In the genomic region with DNA sequence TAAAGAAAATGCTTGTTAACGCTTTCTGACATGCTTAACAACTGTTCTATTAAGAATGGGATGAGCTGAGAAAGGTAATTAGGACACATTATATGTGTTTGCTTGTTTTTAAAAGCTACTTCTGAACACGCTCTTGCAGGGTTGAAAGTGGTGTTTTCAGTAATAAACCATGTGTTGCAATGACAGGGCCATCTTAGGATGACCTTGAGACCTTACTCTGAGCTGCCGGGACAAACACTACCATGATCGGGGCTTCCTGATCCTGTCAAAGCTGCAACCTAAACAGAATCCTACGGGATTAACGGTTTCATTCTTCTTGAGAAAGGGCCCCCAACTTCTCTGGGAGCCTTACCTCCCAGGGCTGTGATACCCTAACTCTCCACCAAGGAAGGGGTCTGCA, we compare ENCODE assay signal across 25 mouse cellular contexts. TPM values are rescaled to one million over a fixed set of nuclear protein-coding genes. Genes with fewer than 3 reads are reported as not detected.
DNase-seq lines count a peak whose midpoint lies in the region; ATAC-seq and TF ChIP-seq lines count a peak whose summit lies in the region.
"Had no signal": no experiment of that assay in that cellular context is flagged by ENCODE, and none has a peak within 500 bp of the region (broad histone marks: within the 10 kb centered on the region; RNA-seq: fewer than 3 reads in every experiment).

No protein-coding gene starts in this region.

- WGBS in kidney, adult 2 months, result 57% methylated on average over 6 of the region's 6 CpGs
- WGBS in kidney, embryonic 14.5 days, result 83% methylated on average over 6 of the region's 6 CpGs
- 75% methylated on average over 6 of the region's 6 CpGs for whole genome bisulfite sequencing in kidney, embryonic 16.5 days
- WGBS in liver, embryonic 16.5 days (ENCODE audit: insufficient replicate concordance), result 77% methylated on average over 6 of the region's 6 CpGs
- 91% methylated on average over 6 of the region's 6 CpGs for WGBS in liver, embryonic 11.5 days

- no peak for ATAC-seq in kidney, embryonic 14.5 days (ENCODE audit: low FRiP score, low TSS enrichment)
- no peak for ATAC-seq in kidney, embryonic 16.5 days (ENCODE audit: low FRiP score, low TSS enrichment)
- ATAC-seq in liver, embryonic 16.5 days (ENCODE audit: low read depth), result peak; percentile 50; the same call in 1 of the 2 replicates
- ATAC-seq in liver, embryonic 11.5 days (replicated peaks; ENCODE audit: low FRiP score), result no peak
- ATAC-seq: activated CD4-positive, CD25-positive, alpha-beta regulatory T cell, adult 4 months; CD4-positive, CD25-positive, alpha-beta regulatory T cell, adult 4 months; forebrain, embryonic 13.5 days had no signal

- H3K4me1 ChIP-seq in kidney, adult 2 months (ENCODE audit: control insufficient read depth, insufficient read depth, low read length), result peaks cover 14% of the 10 kb centered on the region
- no peaks in the 10 kb centered on the region for H3K4me1 ChIP-seq in kidney, embryonic 14.5 days (ENCODE audit: control insufficient read depth, insufficient read depth, low read length)
- no peaks in the 10 kb centered on the region for H3K4me1 ChIP-seq in kidney, embryonic 16.5 days (ENCODE audit: insufficient read depth, low read length)
- H3K4me1 ChIP-seq in liver, embryonic 16.5 days (ENCODE audit: control insufficient read depth, low read depth, low read length), result no peaks in the 10 kb centered on the region
- H3K4me1 ChIP-seq in liver, embryonic 11.5 days (replicated peaks; ENCODE audit: control insufficient read depth, insufficient read depth, low read length), result no peaks in the 10 kb centered on the region
- H3K4me1 ChIP-seq: embryonic facial prominence, embryonic 10.5 days; embryonic facial prominence, embryonic 12.5 days; forebrain, embryonic 13.5 days had no signal

- no peak for TF ChIP-seq CTCF in kidney, adult 2 months (conservative IDR thresholded peaks at IDR 0.05; ENCODE audit: insufficient read depth, insufficient read length, low read depth, low read length)

- H3K4me2 ChIP-seq in kidney, embryonic 14.5 days (replicated peaks; ENCODE audit: low read depth, low read length), result no peak overlapping the region
- H3K4me2 ChIP-seq in kidney, embryonic 16.5 days (replicated peaks; ENCODE audit: low read depth, low read length), result no peak overlapping the region
- no peak overlapping the region for H3K4me2 ChIP-seq in liver, embryonic 16.5 days (ENCODE audit: low read depth, low read length)
- no peak overlapping the region for H3K4me2 ChIP-seq in liver, embryonic 11.5 days
- H3K4me2 ChIP-seq: embryonic facial prominence, embryonic 12.5 days; forebrain, embryonic 13.5 days had no signal

- no peaks in the 10 kb centered on the region for H3K27me3 ChIP-seq in kidney, adult 2 months (replicated peaks; ENCODE audit: control insufficient read depth, insufficient read depth, low read length)
- no peaks in the 10 kb centered on the region for H3K27me3 ChIP-seq in kidney, embryonic 14.5 days (ENCODE audit: control insufficient read depth, insufficient read depth, low read length)
- no peaks in the 10 kb centered on the region for H3K27me3 ChIP-seq in kidney, embryonic 16.5 days (ENCODE audit: insufficient read depth, low read length)
- H3K27me3 ChIP-seq in liver, embryonic 16.5 days (ENCODE audit: control insufficient read depth, insufficient read depth, low read depth, low read length), result no peaks in the 10 kb centered on the region
- no peaks in the 10 kb centered on the region for H3K27me3 ChIP-seq in liver, embryonic 11.5 days (replicated peaks; ENCODE audit: control insufficient read depth, insufficient read depth, low read length)
- H3K27me3 ChIP-seq: CH12.LX; embryonic facial prominence, embryonic 12.5 days; forebrain, embryonic 13.5 days; Patski had no signal

- no peak overlapping the region for H3K9ac ChIP-seq in kidney, embryonic 14.5 days (ENCODE audit: low read depth, low read length)
- no peak overlapping the region for H3K9ac ChIP-seq in kidney, embryonic 16.5 days (replicated peaks; ENCODE audit: low read length)
- no peak overlapping the region for H3K9ac ChIP-seq in liver, embryonic 16.5 days (ENCODE audit: low read depth, low read length)
- no peak overlapping the region for H3K9ac ChIP-seq in liver, embryonic 11.5 days (ENCODE audit: low read depth, low read length)
- H3K9ac ChIP-seq: embryonic facial prominence, embryonic 12.5 days; forebrain, embryonic 13.5 days had no signal

- H3K36me3 ChIP-seq in kidney, adult 2 months (ENCODE audit: control insufficient read depth, insufficient read depth, low read length), result peaks cover 6% of the 10 kb centered on the region
- H3K36me3 ChIP-seq in kidney, embryonic 14.5 days (ENCODE audit: control insufficient read depth, insufficient read depth, low read length), result peaks cover 67% of the 10 kb centered on the region
- H3K36me3 ChIP-seq in kidney, embryonic 16.5 days (ENCODE audit: insufficient read depth, low read length), result peaks cover 54% of the 10 kb centered on the region
- peaks cover 3% of the 10 kb centered on the region; the same call in 1 of the 2 replicates for H3K36me3 ChIP-seq in liver, embryonic 16.5 days (ENCODE audit: control insufficient read depth, insufficient read depth)
- peaks cover 17% of the 10 kb centered on the region for H3K36me3 ChIP-seq in liver, embryonic 11.5 days (ENCODE audit: control insufficient read depth, insufficient read depth, low read length)

- H3K4me3 ChIP-seq in kidney, adult 2 months (ENCODE audit: insufficient read depth, low read depth, low read length), result no peak overlapping the region
- H3K4me3 ChIP-seq in kidney, embryonic 14.5 days (ENCODE audit: low read length), result no peak overlapping the region
- no peak overlapping the region for H3K4me3 ChIP-seq in kidney, embryonic 16.5 days (ENCODE audit: low read length)
- no peak overlapping the region for H3K4me3 ChIP-seq in liver, embryonic 16.5 days (ENCODE audit: low read depth, low read length)
- H3K4me3 ChIP-seq in liver, embryonic 11.5 days (ENCODE audit: low read depth, low read length), result no peak overlapping the region
- H3K4me3 ChIP-seq: embryonic facial prominence, embryonic 10.5 days; embryonic facial prominence, embryonic 12.5 days; forebrain, embryonic 13.5 days had no signal

- no peaks in the 10 kb centered on the region for H3K9me3 ChIP-seq in kidney, embryonic 14.5 days (ENCODE audit: control insufficient read depth, low read length)
- no peaks in the 10 kb centered on the region for H3K9me3 ChIP-seq in kidney, embryonic 16.5 days (ENCODE audit: low read length)
- H3K9me3 ChIP-seq in liver, embryonic 16.5 days (replicated peaks; ENCODE audit: control insufficient read depth, low read length), result no peaks in the 10 kb centered on the region
- no peaks in the 10 kb centered on the region for H3K9me3 ChIP-seq in liver, embryonic 11.5 days (ENCODE audit: control insufficient read depth, low read length)
- H3K9me3 ChIP-seq: embryonic facial prominence, embryonic 10.5 days; embryonic facial prominence, embryonic 12.5 days; forebrain, embryonic 13.5 days; G1E had no signal

- DNase-seq in kidney, adult 2 months, result peak; percentile 31
- DNase-seq in kidney, postnatal 14 days, result no peak
- peak; percentile 11 to 43 for DNase-seq in kidney, postnatal 36 days
- DNase-seq in kidney, adult 11 months, result no peak
- no peak for DNase-seq in liver, embryonic 11.5 days (ENCODE audit: low spot score)
- DNase-seq: adrenal gland, adult 8-10 months; adrenal gland, postnatal 14 days; adrenal gland, postnatal 36 days; B cell, adult 2 months; cerebellum, adult 11-12 months; cerebellum, adult 2 months; cerebellum, adult 9-10 months; cerebellum, postnatal 10 days; cerebellum, postnatal 25 days had no signal

- TF ChIP-seq POLR2A in kidney, adult 2 months (IDR thresholded peaks at IDR 0.05; ENCODE audit: low read depth, low read length), result no peak

- H3K27ac ChIP-seq in kidney, adult 2 months (ENCODE audit: insufficient read depth, low read depth, low read length), result peak overlapping the region; percentile 93
- H3K27ac ChIP-seq in kidney, embryonic 14.5 days (ENCODE audit: low read depth, low read length), result no peak overlapping the region
- peak overlapping the region; percentile 70 for H3K27ac ChIP-seq in kidney, embryonic 16.5 days (ENCODE audit: low read length)
- no peak overlapping the region for H3K27ac ChIP-seq in liver, embryonic 16.5 days (ENCODE audit: low read length)
- H3K27ac ChIP-seq in liver, embryonic 11.5 days (ENCODE audit: low read depth, low read length), result no peak overlapping the region
- H3K27ac ChIP-seq: embryonic facial prominence, embryonic 10.5 days; embryonic facial prominence, embryonic 12.5 days; forebrain, embryonic 13.5 days had no signal

RNA-seq across cellular contexts. Expression of gene Ackr4, which starts 44.9 kb away (rescaled TPM):
- 0.35 and 0.64 TPM in 2 replicates for polyA plus RNA-seq in kidney, adult 2 months (2012; rRNA removed)
- polyA plus RNA-seq in kidney, embryonic 14.5 days (2014; fragmentation: Nextera tagmentation; extraction: Ambion mirVana), result 0.43 and 1.3 TPM in 2 replicates
- 1.9 and 2.0 TPM in 2 replicates for polyA plus RNA-seq in kidney, embryonic 16.5 days (2015; fragmentation: Nextera tagmentation; extraction: Ambion mirVana)
- polyA plus RNA-seq in liver, embryonic 16.5 days (2015; fragmentation: Nextera tagmentation; extraction: Ambion mirVana), result 0.95 and 1.5 TPM in 2 replicates
- polyA plus RNA-seq in liver, embryonic 11.5 days (2014; fragmentation: Nextera tagmentation; extraction: Ambion mirVana), result 0.80 and 0.94 TPM in 2 replicates
- polyA plus RNA-seq: G1E had no signal

Comparison
In these comparisons a context has a peak if more than half of its experiments do, and no peak if none do; other contexts are left out.
1. DNase-seq: peak in kidney, adult 2 months (single experiment) and kidney, postnatal 36 days (2 of 2); none in kidney, postnatal 14 days (single experiment), kidney, adult 11 months (single experiment) and liver, embryonic 11.5 days (single experiment).
2. H3K27ac ChIP-seq: peak in kidney, adult 2 months (single experiment) and kidney, embryonic 16.5 days (single experiment); none in kidney, embryonic 14.5 days (single experiment), liver, embryonic 16.5 days (single experiment) and liver, embryonic 11.5 days (single experiment).